Mouse (Mus musculus): ENCODE measurements at regions not wholly inside any gene's neighbourhood (a gene's known extent, or its start where the extent isn't known, plus 50 kb on each side); places are given as distances from the start of the nearest gene placed in this dataset.

DNA sequence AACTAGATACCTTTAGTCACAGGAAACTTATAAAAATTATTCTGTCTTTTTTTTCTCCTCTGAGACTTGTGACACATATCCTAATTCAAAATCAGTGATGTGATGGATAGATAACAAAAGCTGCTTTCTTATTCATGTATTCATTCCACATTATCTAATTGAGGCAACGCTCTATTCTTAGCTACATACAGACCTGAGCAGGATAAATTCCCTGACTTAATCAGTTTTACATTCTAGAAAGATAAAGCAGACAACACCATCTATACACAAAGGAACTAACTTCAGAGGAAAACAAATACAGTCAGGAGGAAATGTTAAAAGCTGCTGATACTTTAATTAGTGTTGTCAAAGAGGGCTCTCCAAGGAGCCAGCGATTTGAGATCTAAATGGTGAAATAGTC lies 336.6 kb downstream of the Olfm3 start:
- no peak for TF ChIP-seq POLR2A (IDR thresholded peaks at IDR 0.05; ENCODE audit: borderline replicate concordance, low read depth, low read length)
- TF ChIP-seq CTCF (IDR thresholded peaks at IDR 0.05; ENCODE audit: low read depth, low read length): no peak
